Mouse (Mus musculus): ENCODE results near the gene Mpc1. TPM values are rescaled to one million over a fixed set of nuclear protein-coding genes. Genes with fewer than 3 reads are reported as not detected.
"Not testable (repeated sequence)": the region's sequence is repeated elsewhere in the genome, so short reads cannot be mapped to it uniquely, and the experiment has no call there.

Gene Mpc1
- total RNA-seq, 2 experiments from 2014 or later, result 97.6 to 134 TPM

DNA sequence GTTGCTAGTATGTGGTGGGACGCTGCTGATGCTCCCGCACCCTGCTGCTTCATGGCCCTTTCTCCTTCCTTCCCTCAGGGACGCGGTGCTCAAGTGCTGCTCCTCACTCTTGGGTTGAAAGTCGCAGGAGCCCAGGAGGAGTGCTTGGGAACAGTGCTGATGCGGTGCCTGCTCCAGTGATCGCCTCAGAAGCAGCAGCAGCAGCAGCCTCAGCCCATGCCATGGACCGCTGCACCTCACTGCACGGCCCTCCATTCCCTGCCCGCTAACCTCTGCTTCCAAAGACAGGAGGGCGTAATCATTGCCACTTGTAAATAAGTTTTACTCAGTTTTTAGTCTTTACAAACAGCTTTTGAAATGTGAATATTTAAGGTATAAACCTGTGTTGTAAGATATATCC lies 44.2 kb downstream of the Mpc1 start:
- DNase-seq (ENCODE audit: low spot score in 2 of 2), result not testable (repeated sequence)

GRCm38 (mm10) chr17:8328511-8329174 lies 45.9 kb downstream of the Mpc1 start:
- no peak for DNase-seq (ENCODE audit: low spot score in 2 of 2)

DNA sequence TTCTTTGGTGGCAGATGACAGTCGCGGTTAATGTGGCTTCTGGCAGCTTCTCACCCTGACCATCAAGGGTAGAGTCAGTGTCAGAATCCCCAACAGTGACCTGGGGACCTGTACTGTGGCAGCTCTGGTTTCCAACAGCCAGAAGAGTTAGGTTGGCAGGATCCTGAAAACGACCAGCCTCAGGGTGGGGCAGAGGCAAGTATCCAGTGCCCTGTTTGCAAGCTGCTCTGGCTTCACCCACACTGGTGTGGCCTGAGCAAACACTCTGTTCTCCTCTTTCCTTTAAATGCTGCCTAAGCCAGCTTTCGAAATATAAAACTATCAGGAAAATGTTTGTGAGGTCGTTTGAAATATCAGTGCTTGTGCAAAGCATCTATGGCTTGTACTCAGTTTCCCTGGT lies 47.9 kb downstream of the Mpc1 start:
- no peak for DNase-seq (ENCODE audit: low spot score in 2 of 2)

DNA sequence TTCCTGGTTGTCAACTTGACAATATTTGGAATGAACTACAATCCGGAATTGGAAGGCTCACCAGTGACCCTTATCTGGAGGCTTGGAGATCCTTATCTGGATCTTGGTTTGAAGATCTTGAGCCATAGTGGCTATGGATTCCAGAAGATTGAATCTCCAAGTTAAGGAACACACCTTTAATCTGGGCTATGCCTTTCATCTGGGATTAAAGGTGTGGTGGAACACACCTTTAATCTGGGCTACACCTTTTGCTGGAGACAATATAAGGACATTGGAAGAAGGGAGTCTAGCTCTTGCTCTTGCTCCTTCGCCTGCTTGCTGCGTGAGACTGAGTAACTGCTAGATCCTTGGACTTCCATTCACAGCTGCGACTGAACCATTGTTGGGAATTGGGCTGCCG lies 54.5 kb downstream of the Mpc1 start, which contains the start of gene Prr18:
Gene Prr18, plus strand, starts transcription at position 301 of the 400 bp plus-strand sequence.
- DNase-seq (ENCODE audit: low spot score in 2 of 2), result not testable (repeated sequence)

DNA sequence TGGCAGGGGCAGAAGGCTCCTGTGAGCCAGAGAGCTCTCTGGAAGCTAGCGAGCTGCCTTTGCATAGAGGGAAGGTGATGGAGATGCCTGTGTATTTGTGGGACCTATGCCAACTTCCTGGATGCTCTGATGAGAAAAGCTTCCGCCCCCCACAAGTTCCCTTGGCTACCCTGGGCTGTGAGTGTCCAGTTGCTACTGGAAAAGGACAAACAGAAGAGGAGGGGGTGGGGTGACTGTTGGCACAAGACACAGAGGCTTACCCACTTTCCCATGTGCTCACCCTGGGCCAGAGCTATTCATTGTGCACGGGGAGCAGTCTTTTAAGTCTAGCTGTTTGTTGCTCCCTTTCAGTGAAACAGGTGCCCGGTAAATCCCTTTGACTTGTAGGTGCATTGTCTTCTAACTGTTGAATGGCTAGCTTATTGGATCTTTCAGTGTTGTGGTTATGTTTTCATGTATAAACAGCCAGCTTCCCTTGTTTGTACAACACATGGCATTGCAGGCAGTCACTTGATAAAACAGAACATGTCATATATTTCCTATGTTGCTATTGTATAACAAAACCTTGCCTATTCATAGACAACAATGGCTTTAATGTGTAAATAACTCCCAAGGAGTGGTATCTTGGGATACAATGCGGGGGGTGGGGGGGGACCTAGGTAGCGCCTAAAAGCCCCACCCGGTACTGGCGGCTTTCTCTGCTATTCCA lies 57.1 kb downstream of the Mpc1 start:
- no peak for DNase-seq (ENCODE audit: low spot score in 2 of 2)

- DNase-seq (ENCODE audit: low spot score in 2 of 2), result no peak
These were observed 58.0 kb downstream of the Mpc1 start for GRCm38 (mm10) chr17:8340407-8341359.

DNA sequence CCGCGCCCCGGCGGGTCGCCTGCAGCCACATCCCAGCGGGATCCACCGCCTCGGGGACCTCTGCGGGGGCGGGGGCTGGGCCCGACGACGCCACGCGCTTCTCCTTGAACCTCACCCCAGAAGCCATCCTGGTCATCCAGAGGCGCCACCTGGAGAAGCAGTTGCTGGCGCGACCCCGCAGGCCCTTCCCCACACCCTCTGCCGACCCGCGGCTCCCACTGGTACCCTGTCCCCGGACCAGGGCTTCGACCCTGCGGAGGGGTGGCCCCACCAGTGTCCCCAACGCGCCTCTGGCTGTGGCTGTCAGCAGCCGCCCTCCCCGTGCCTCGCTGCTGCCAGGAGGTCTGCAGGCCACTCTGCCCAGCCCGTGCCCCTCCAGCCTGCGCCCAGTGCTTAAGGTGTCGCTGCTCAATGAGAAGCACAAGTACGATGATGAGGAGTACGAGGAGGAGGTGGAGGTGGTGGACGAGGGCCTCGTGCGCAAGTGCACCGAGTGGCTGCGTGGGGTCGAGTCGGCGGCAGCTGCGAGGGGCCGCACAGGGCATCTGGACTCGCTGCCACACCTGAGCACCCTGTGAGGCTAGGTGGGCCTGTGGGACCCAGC lies 58.8 kb downstream of the Mpc1 start:
- no peak for DNase-seq (ENCODE audit: low spot score in 2 of 2)

DNA sequence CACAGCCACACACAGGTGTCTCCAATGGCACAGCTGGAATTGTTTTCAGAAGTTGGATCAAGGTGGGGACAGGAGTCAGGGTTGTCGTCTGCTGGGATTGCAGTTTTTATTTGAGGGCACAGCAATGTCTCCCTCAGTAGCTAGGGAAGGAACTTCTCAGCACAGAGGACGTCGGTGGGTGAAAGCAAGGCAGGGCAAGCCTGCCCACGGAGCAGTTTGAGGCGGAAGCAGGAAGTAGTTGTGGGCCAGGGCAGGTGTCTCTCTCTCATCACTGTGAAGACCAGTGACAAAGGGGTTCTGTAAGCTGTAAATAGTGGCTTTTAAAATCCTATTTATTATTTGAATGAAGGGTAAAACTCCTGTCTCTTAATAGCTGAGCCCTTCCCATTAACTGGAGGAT lies 60.0 kb downstream of the Mpc1 start:
- no peak for DNase-seq (ENCODE audit: low spot score in 2 of 2)

DNA sequence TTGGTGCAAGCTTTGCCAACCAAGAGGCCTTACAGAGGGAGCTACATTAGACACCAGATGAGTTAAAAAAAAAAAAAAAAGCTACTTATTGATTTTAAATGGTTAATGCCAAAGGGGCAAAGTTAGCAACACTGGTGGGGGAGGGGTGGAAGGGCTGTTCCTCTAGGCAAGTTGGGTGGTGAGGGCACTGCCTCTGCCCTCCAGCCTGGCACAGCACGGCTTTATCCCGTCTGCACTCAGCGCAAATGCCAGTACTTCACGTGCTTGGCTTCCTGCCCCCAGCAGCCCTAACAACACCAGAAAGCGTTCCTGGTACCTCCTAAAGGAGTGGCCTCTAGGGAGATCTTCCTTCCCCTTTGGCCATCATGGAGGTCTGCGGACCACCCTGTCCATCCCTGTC lies 60.7 kb downstream of the Mpc1 start:
- no peak for DNase-seq (ENCODE audit: low spot score in 2 of 2)

Other genes with a start within 250 kb of the Mpc1 start
- under 1 TPM; 0.31 to 0.79 TPM for gene Gm49673, start 135.1 kb upstream of the Mpc1 start, total RNA-seq (2021)
- gene Rnaset2a, start 134.8 kb upstream of the Mpc1 start, total RNA-seq (2021), result 10 to 100 TPM; 47.1 to 48.5 TPM
- 10 to 100 TPM; 28.9 to 29.9 TPM for gene Fgfr1op, start 117.4 kb upstream of the Mpc1 start, total RNA-seq (2021)
- gene Ccr6, start 46.9 kb upstream of the Mpc1 start, total RNA-seq (2021), result not detected
- 10 to 100 TPM; 47.7 to 49.2 TPM for gene Sft2d1, start 28.2 kb downstream of the Mpc1 start, total RNA-seq (2021)
- 1 to 10 TPM in 1 of 2 experiments, under 1 TPM in 1; 0.85 to 1.1 TPM for gene Prr18, start 54.6 kb downstream of the Mpc1 start, total RNA-seq (2021)
- under 1 TPM in 1 of 2 experiments, not detected in 1; 0.25 TPM for gene T2, start 73.1 kb downstream of the Mpc1 start, total RNA-seq (2021)
- gene T, start 151.5 kb downstream of the Mpc1 start, total RNA-seq (2021), result not detected
- 10 to 100 TPM; 20.2 to 21.3 TPM for gene Pde10a, start 242.5 kb downstream of the Mpc1 start, total RNA-seq (2021)